Mouse (Mus musculus) ES-CJ7 (cell line): ENCODE measurements around the gene Calr4.

Experiments
- DNase-seq: peaks from one replicate; pipeline ENCODE4 v3.0.0; 2011; ENCODE audit warnings: low read depth, low spot score

Calr4 gene

GRCm38 (mm10) chr4:109273586-109274240 lies 39.4 kb downstream of the Calr4 start:
- no peak for DNase-seq

GRCm38 (mm10) chr4:109279689-109280458 lies 45.6 kb downstream of the Calr4 start, which contains the start of gene Eps15:
Gene Eps15, plus strand, starts transcription at chr4:109280268.
- peak; percentile 89 for DNase-seq

- DNase-seq, result peak; percentile 22
Observed at GRCm38 (mm10) chr4:109280459-109281160, 46.3 kb downstream of the Calr4 start.

GRCm38 (mm10) chr4:109281161-109281560 lies 46.9 kb downstream of the Calr4 start:
- peak; percentile 15 for DNase-seq

GRCm38 (mm10) chr4:109281946-109282345 lies 47.7 kb downstream of the Calr4 start:
- no peak for DNase-seq

GRCm38 (mm10) chr4:109294629-109295028 lies 60.3 kb downstream of the Calr4 start:
- DNase-seq, result no peak

GRCm38 (mm10) chr4:109296510-109296909 lies 62.2 kb downstream of the Calr4 start:
- DNase-seq, result no peak

GRCm38 (mm10) chr4:109299136-109299535 lies 64.9 kb downstream of the Calr4 start:
- no peak for DNase-seq
